Mouse (Mus musculus) small intestine, adult 2 months (tissue): ENCODE results near the gene Phc3.

Experiments used
- CTCF ChIP-seq: fragments of 200-500 bp; IDR thresholded peaks from 2 replicates; pipeline ENCODE4 v1.5.1; 2012; ENCODE audit warnings: low read depth, mild to moderate bottlenecking, control low read depth, inconsistent platforms, low read length, moderate library complexity, mixed read lengths; ENCODE audit not compliant: insufficient replicate concordance, insufficient read length; ENCODE audit errors: extremely low read depth
- POLR2A ChIP-seq: fragments of 200-500 bp; IDR thresholded peaks from 2 replicates; pipeline ENCODE4 v1.6.1; 2012; ENCODE audit warnings: low read depth, mild to moderate bottlenecking, control low read depth, inconsistent platforms, low read length, moderate library complexity

GRCm38 (mm10) chr3:30927664-30928063, 41.6 kb downstream of the Phc3 start:
- TF ChIP-seq CTCF (no peak), POLR2A (no peak)
